Mouse (Mus musculus): Measurements from ENCODE around the gene Uvrag. TPM values are rescaled to one million over a fixed set of nuclear protein-coding genes. Genes with fewer than 3 reads are reported as not detected.

Uvrag gene
- polyA plus RNA-seq, 1 experiment from 2014 or later, result 12.8 TPM

- no peak overlapping the region for H3K27ac ChIP-seq
- 89% methylated on average over 11 of the region's 11 CpGs for WGBS
- H3K9me3 ChIP-seq, result no peaks in the 10 kb centered on the region
- no peak overlapping the region for H3K4me3 ChIP-seq
- peaks cover 19% of the 10 kb centered on the region for H3K4me1 ChIP-seq (replicated peaks)
- no peaks in the 10 kb centered on the region for H3K27me3 ChIP-seq (ENCODE audit: insufficient read depth, poor library complexity, severe bottlenecking)
- no peak for DNase-seq (ENCODE audit: low spot score)
- no peaks in the 10 kb centered on the region for H3K36me3 ChIP-seq
Observed at GRCm38 (mm10) chr7:99175118-99175517, 34.2 kb upstream of the Uvrag start.

GRCm38 (mm10) chr7:99174006-99174405 lies 33.1 kb upstream of the Uvrag start:
- Histone ChIP-seq H3K4me3 (no peak overlapping the region), H3K27ac (no peak overlapping the region), H3K9me3 (no peaks in the 10 kb centered on the region), H3K4me1 (replicated peaks) (peaks cover 19% of the 10 kb centered on the region), H3K27me3 (ENCODE audit: insufficient read depth, poor library complexity, severe bottlenecking) (no peaks in the 10 kb centered on the region), H3K36me3 (no peaks in the 10 kb centered on the region)
- 93% methylated on average over 4 of the region's 4 CpGs for WGBS
- DNase-seq (ENCODE audit: low spot score), result no peak

GRCm38 (mm10) chr7:99172898-99173297 lies 32.0 kb upstream of the Uvrag start:
- Histone ChIP-seq H3K9me3 (no peaks in the 10 kb centered on the region), H3K36me3 (no peaks in the 10 kb centered on the region), H3K4me3 (no peak overlapping the region), H3K4me1 (replicated peaks) (peaks cover 15% of the 10 kb centered on the region), H3K27me3 (ENCODE audit: insufficient read depth, poor library complexity, severe bottlenecking) (no peaks in the 10 kb centered on the region), H3K27ac (no peak overlapping the region)
- no peak for DNase-seq (ENCODE audit: low spot score)
- 89% methylated on average over 6 of the region's 6 CpGs for WGBS

GRCm38 (mm10) chr7:99171730-99172463 lies 31.0 kb upstream of the Uvrag start:
- H3K27me3 ChIP-seq (ENCODE audit: insufficient read depth, poor library complexity, severe bottlenecking), result no peaks in the 10 kb centered on the region
- no peaks in the 10 kb centered on the region for H3K9me3 ChIP-seq
- peaks cover 7% of the 10 kb centered on the region for H3K4me1 ChIP-seq (replicated peaks)
- H3K36me3 ChIP-seq, result no peaks in the 10 kb centered on the region
- WGBS, result 66% methylated on average over 10 of the region's 10 CpGs
- no peak for DNase-seq (ENCODE audit: low spot score)
- H3K27ac ChIP-seq, result 0 out of 2 replicates have a peak overlapping the region, but pooled peaks have one; percentile 9
- no peak overlapping the region for H3K4me3 ChIP-seq

GRCm38 (mm10) chr7:99170519-99170918 lies 29.6 kb upstream of the Uvrag start:
- Histone ChIP-seq H3K4me3 (no peak overlapping the region), H3K27me3 (ENCODE audit: insufficient read depth, poor library complexity, severe bottlenecking) (no peaks in the 10 kb centered on the region), H3K4me1 (replicated peaks) (peaks cover 4% of the 10 kb centered on the region), H3K27ac (no peak overlapping the region), H3K36me3 (no peaks in the 10 kb centered on the region), H3K9me3 (no peaks in the 10 kb centered on the region)
- DNase-seq (ENCODE audit: low spot score), result no peak
- WGBS, result 93% methylated on average over 6 of the region's 6 CpGs

GRCm38 (mm10) chr7:99169717-99170403 lies 28.9 kb upstream of the Uvrag start:
- H3K27me3 ChIP-seq (ENCODE audit: insufficient read depth, poor library complexity, severe bottlenecking), result no peaks in the 10 kb centered on the region
- no peaks in the 10 kb centered on the region for H3K36me3 ChIP-seq
- no peaks in the 10 kb centered on the region for H3K9me3 ChIP-seq
- H3K27ac ChIP-seq, result no peak overlapping the region
- peaks cover 4% of the 10 kb centered on the region for H3K4me1 ChIP-seq (replicated peaks)
- WGBS, result 92% methylated on average over 9 of the region's 9 CpGs
- DNase-seq (ENCODE audit: low spot score), result no peak
- no peak overlapping the region for H3K4me3 ChIP-seq

GRCm38 (mm10) chr7:99168756-99169155 lies 27.8 kb upstream of the Uvrag start:
- no peaks in the 10 kb centered on the region for H3K36me3 ChIP-seq
- no peak overlapping the region for H3K4me3 ChIP-seq
- 85% methylated on average over 6 of the region's 6 CpGs for WGBS
- H3K27me3 ChIP-seq (ENCODE audit: insufficient read depth, poor library complexity, severe bottlenecking), result no peaks in the 10 kb centered on the region
- H3K4me1 ChIP-seq (replicated peaks), result peaks cover 4% of the 10 kb centered on the region
- no peak overlapping the region for H3K27ac ChIP-seq
- DNase-seq (ENCODE audit: low spot score), result no peak
- no peaks in the 10 kb centered on the region for H3K9me3 ChIP-seq

GRCm38 (mm10) chr7:99167939-99168338 lies 27.0 kb upstream of the Uvrag start:
- no peaks in the 10 kb centered on the region for H3K36me3 ChIP-seq
- WGBS, result 68% methylated on average over 5 of the region's 5 CpGs
- no peaks in the 10 kb centered on the region for H3K27me3 ChIP-seq (ENCODE audit: insufficient read depth, poor library complexity, severe bottlenecking)
- DNase-seq (ENCODE audit: low spot score), result no peak
- peak overlapping the region; percentile 13; the same call in 1 of the 2 replicates for H3K27ac ChIP-seq
- no peak overlapping the region for H3K4me3 ChIP-seq
- H3K4me1 ChIP-seq (replicated peaks), result peaks cover 4% of the 10 kb centered on the region
- no peaks in the 10 kb centered on the region for H3K9me3 ChIP-seq

- Histone ChIP-seq H3K36me3 (no peaks in the 10 kb centered on the region), H3K27ac (no peak overlapping the region), H3K4me3 (no peak overlapping the region), H3K4me1 (replicated peaks) (peaks cover 14% of the 10 kb centered on the region), H3K27me3 (ENCODE audit: insufficient read depth, poor library complexity, severe bottlenecking) (no peaks in the 10 kb centered on the region), H3K9me3 (no peaks in the 10 kb centered on the region)
- DNase-seq (ENCODE audit: low spot score), result no peak
- 89% methylated on average over 8 of the region's 8 CpGs for WGBS
Observed at GRCm38 (mm10) chr7:99166159-99166558, 25.2 kb upstream of the Uvrag start.

- Histone ChIP-seq H3K9me3 (no peaks in the 10 kb centered on the region), H3K27me3 (ENCODE audit: insufficient read depth, poor library complexity, severe bottlenecking) (no peaks in the 10 kb centered on the region), H3K27ac (no peak overlapping the region), H3K4me3 (no peak overlapping the region), H3K4me1 (replicated peaks) (peaks cover 22% of the 10 kb centered on the region), H3K36me3 (no peaks in the 10 kb centered on the region)
- 92% methylated on average over 7 of the region's 7 CpGs for WGBS
- DNase-seq (ENCODE audit: low spot score), result no peak
Observed at GRCm38 (mm10) chr7:99164873-99165410, 24.0 kb upstream of the Uvrag start.

- Histone ChIP-seq H3K9me3 (no peaks in the 10 kb centered on the region), H3K4me1 (replicated peaks) (peaks cover 31% of the 10 kb centered on the region), H3K36me3 (no peaks in the 10 kb centered on the region), H3K27ac (no peak overlapping the region), H3K27me3 (ENCODE audit: insufficient read depth, poor library complexity, severe bottlenecking) (no peaks in the 10 kb centered on the region), H3K4me3 (no peak overlapping the region)
- DNase-seq (ENCODE audit: low spot score), result no peak
- 93% methylated on average over 7 of the region's 7 CpGs for WGBS
Observed at GRCm38 (mm10) chr7:99162462-99162861, 21.5 kb upstream of the Uvrag start.

- 92% methylated on average over 11 of the region's 11 CpGs for WGBS
- H3K4me3 ChIP-seq, result no peak overlapping the region
- H3K36me3 ChIP-seq, result no peaks in the 10 kb centered on the region
- H3K9me3 ChIP-seq, result no peaks in the 10 kb centered on the region
- no peak for DNase-seq (ENCODE audit: low spot score)
- H3K27me3 ChIP-seq (ENCODE audit: insufficient read depth, poor library complexity, severe bottlenecking), result no peaks in the 10 kb centered on the region
- H3K4me1 ChIP-seq (replicated peaks), result peaks cover 31% of the 10 kb centered on the region
- peak overlapping the region; percentile 2 for H3K27ac ChIP-seq
Observed at GRCm38 (mm10) chr7:99161961-99162360, 21.0 kb upstream of the Uvrag start.

GRCm38 (mm10) chr7:99161529-99161928 lies 20.6 kb upstream of the Uvrag start:
- 40% methylated on average over 4 of the region's 4 CpGs for WGBS
- peak; percentile 29 for DNase-seq (ENCODE audit: low spot score)
- H3K4me1 ChIP-seq (replicated peaks), result peaks cover 35% of the 10 kb centered on the region
- no peaks in the 10 kb centered on the region for H3K36me3 ChIP-seq
- no peaks in the 10 kb centered on the region for H3K27me3 ChIP-seq (ENCODE audit: insufficient read depth, poor library complexity, severe bottlenecking)
- peak overlapping the region; percentile 2 for H3K27ac ChIP-seq
- H3K9me3 ChIP-seq, result no peaks in the 10 kb centered on the region
- no peak overlapping the region for H3K4me3 ChIP-seq

All from hindbrain, embryonic 10.5 days (tissue).